In the genomic region with DNA sequence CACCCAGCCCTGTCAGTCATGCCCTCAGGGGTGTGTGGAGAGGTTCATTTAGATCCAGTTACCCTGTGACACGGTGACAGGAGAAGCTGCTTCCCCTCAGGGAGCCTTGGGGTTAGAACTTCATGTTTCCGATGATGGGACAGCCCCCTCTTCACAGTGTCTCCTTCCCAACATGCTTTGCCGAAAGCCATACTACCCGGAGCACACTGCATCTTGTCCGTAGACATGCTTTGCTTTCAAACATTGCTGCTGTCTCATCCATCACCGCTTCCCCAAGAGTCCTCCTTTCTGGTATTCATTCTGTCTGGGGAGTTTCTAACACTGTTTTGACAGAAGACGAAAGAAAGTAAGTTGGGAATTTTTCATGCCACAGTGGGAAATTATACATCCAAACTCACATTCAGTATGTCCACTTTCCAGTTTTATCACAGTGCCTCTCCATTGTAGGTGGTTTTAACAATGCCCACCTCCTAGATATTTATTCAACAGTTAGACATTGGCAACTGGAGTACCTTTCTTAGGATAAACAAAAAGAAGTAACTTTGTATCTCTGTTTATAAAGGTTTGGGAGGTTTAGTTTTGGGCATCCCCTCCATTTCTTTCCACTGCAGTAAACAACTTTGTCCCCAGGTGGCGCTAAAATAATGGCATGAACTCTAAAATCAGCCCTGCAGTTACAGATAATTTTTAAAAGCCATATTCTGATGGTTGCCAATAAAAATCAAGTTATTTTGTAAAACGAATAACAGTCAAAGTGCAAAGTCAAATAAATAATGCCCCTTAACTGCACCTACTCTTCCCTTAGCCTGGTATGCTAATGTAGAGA, we compare ENCODE assay signal across 9 mouse cellular contexts. TPM values are rescaled to one million over a fixed set of nuclear protein-coding genes. Genes with fewer than 3 reads are reported as not detected.
DNase-seq lines count a peak whose midpoint lies in the region; ATAC-seq and TF ChIP-seq lines count a peak whose summit lies in the region.
"Had no signal": no experiment of that assay in that cellular context is flagged by ENCODE, and none has a peak within 500 bp of the region (broad histone marks: within the 10 kb centered on the region; RNA-seq: fewer than 3 reads in every experiment).

No protein-coding gene starts in this region.

- H3K4me2 ChIP-seq in liver, embryonic 11.5 days, result no peak overlapping the region
- H3K4me2 ChIP-seq in stomach, postnatal 0 days (replicated peaks; ENCODE audit: low read depth), result no peak overlapping the region

- H3K79me2 ChIP-seq in liver, adult 2 months (ENCODE audit: control insufficient read depth, insufficient read depth, low read length), result no peaks in the 10 kb centered on the region

- H3K4me1 ChIP-seq in liver, adult 2 months (ENCODE audit: control insufficient read depth, insufficient read depth, low read length), result peaks cover 26% of the 10 kb centered on the region; the same call in 1 of the 2 replicates
- peaks cover 8% of the 10 kb centered on the region for H3K4me1 ChIP-seq in liver, embryonic 11.5 days (replicated peaks; ENCODE audit: control insufficient read depth, insufficient read depth, low read length)
- no peaks in the 10 kb centered on the region for H3K4me1 ChIP-seq in stomach, postnatal 0 days (replicated peaks; ENCODE audit: control insufficient read depth, insufficient read depth)

- H3K9me3 ChIP-seq in liver, embryonic 11.5 days (ENCODE audit: control insufficient read depth, low read length), result no peaks in the 10 kb centered on the region
- no peaks in the 10 kb centered on the region for H3K9me3 ChIP-seq in stomach, postnatal 0 days (ENCODE audit: control insufficient read depth, low read length)

- H3K9ac ChIP-seq in liver, adult 2 months (ENCODE audit: low read depth, low read length), result peak overlapping the region; percentile 27; the same call in 1 of the 2 replicates
- no peak overlapping the region for H3K9ac ChIP-seq in liver, embryonic 11.5 days (ENCODE audit: low read depth, low read length)
- H3K9ac ChIP-seq in stomach, postnatal 0 days (ENCODE audit: low read length), result no peak overlapping the region

- H3K36me3 ChIP-seq in liver, adult 2 months (ENCODE audit: control insufficient read depth, insufficient read depth, low read length), result peaks cover 19% of the 10 kb centered on the region
- H3K36me3 ChIP-seq in liver, embryonic 11.5 days (ENCODE audit: control insufficient read depth, insufficient read depth, low read length), result peaks cover 5% of the 10 kb centered on the region; the same call in 1 of the 2 replicates
- no peaks in the 10 kb centered on the region; the same call in 1 of the 2 replicates for H3K36me3 ChIP-seq in stomach, postnatal 0 days (ENCODE audit: control insufficient read depth, insufficient read depth, low read length)

- H3K4me3 ChIP-seq in liver, adult 2 months (ENCODE audit: insufficient read depth, low read depth, low read length), result no peak overlapping the region
- no peak overlapping the region for H3K4me3 ChIP-seq in liver, embryonic 11.5 days (ENCODE audit: low read depth, low read length)
- no peak overlapping the region for H3K4me3 ChIP-seq in stomach, postnatal 0 days (ENCODE audit: low read depth, low read length)

- TF ChIP-seq CTCF in liver, adult 2 months (IDR thresholded peaks at IDR 0.05; ENCODE audit: low read depth, low read length), result peak; percentile 52
- TF ChIP-seq CTCF in stomach, postnatal 0 days (IDR thresholded peaks at IDR 0.05; ENCODE audit: low read depth), result peak; percentile 85

- no peak for ATAC-seq in liver, embryonic 11.5 days (replicated peaks; ENCODE audit: low FRiP score)
- ATAC-seq in stomach, postnatal 0 days (ENCODE audit: low FRiP score, low TSS enrichment), result no peak
- no peak for ATAC-seq in inflammation-experienced regulatory T-cells, adult 6 months

- WGBS in liver, adult 2 months, result 37% methylated on average over 9 of the region's 9 CpGs
- WGBS in liver, embryonic 11.5 days, result 47% methylated on average over 9 of the region's 9 CpGs
- 40% methylated on average over 9 of the region's 9 CpGs for WGBS in stomach, postnatal 0 days

- TF ChIP-seq POLR2A in liver, adult 2 months (IDR thresholded peaks at IDR 0.05; ENCODE audit: extremely low read depth, insufficient read depth, low read length), result no peak

- peak; percentile 6 for DNase-seq in gastrocnemius, adult 18-20 months (ENCODE audit: low spot score)
- no peak for DNase-seq in gastrocnemius, adult 8-10 months (ENCODE audit: low spot score in 2 of 2)
- DNase-seq in liver, adult 2 months (ENCODE audit: extremely low read depth, low read depth, low spot score), result no peak
- no peak for DNase-seq in liver, embryonic 11.5 days (ENCODE audit: low spot score)
- peak; percentile 50 for DNase-seq in Muller cell, postnatal 12 days (ENCODE audit: inconsistent ontology term)
- peak; percentile 22 to 51 for DNase-seq in layer of hippocampus, postnatal 14 days (ENCODE audit: low spot score in 2 of 2)
- DNase-seq in stomach, postnatal 0 days (ENCODE audit: low spot score), result peak; percentile 30

- no peak for TF ChIP-seq EP300 in stomach, postnatal 0 days (optimal IDR thresholded peaks at IDR 0.05)

- no peaks in the 10 kb centered on the region for H3K27me3 ChIP-seq in liver, adult 2 months (ENCODE audit: control insufficient read depth, insufficient read depth, low read length)
- no peaks in the 10 kb centered on the region for H3K27me3 ChIP-seq in liver, embryonic 11.5 days (replicated peaks; ENCODE audit: control insufficient read depth, insufficient read depth, low read length)
- H3K27me3 ChIP-seq in stomach, postnatal 0 days (ENCODE audit: control insufficient read depth, insufficient read depth, low read length), result no peaks in the 10 kb centered on the region

- no peak overlapping the region; the same call in 1 of the 2 replicates for H3K27ac ChIP-seq in liver, adult 2 months (replicated peaks; ENCODE audit: insufficient read depth, low read depth, low read length)
- no peak overlapping the region for H3K27ac ChIP-seq in liver, embryonic 11.5 days (ENCODE audit: low read depth, low read length)
- H3K27ac ChIP-seq in stomach, postnatal 0 days (replicated peaks), result no peak overlapping the region

RNA-seq across cellular contexts. Expression of a gene that starts 14.6 kb away (rescaled TPM):
- 1 to 10 TPM in 1 of 2 experiments, not detected in 1; 1.8 TPM for total RNA-seq in gastrocnemius, adult 18-20 months (2021)
- total RNA-seq in gastrocnemius, adult 8-10 months (2022), result 1 to 10 TPM in 1 of 4 experiments, not detected in 3; 3.5 TPM
- total RNA-seq in liver, adult 2 months (2014; rRNA removed), result 10,308 and 11,624 TPM in 2 replicates
- polyA plus RNA-seq in liver, adult 2 months (2012; rRNA removed), result 17,109 and 17,601 TPM in 2 replicates
- 79.0 and 82.8 TPM in 2 replicates for polyA plus RNA-seq in liver, embryonic 11.5 days (2014; fragmentation: Nextera tagmentation; extraction: Ambion mirVana)
- total RNA-seq in layer of hippocampus, postnatal 14 days (2021), result not detected
- 29.1 and 50.8 TPM in 2 replicates for polyA plus RNA-seq in stomach, postnatal 0 days (2015; fragmentation: Nextera tagmentation; extraction: Ambion mirVana)
- not detected for polyA plus RNA-seq in inflammation-experienced regulatory T-cells, adult 6 months (2017; shearing (Covaris generic))

RNA-seq across cellular contexts. Expression of a gene that starts 18.8 kb away (rescaled TPM):
- 10 to 100 TPM; 36.7 to 37.4 TPM for total RNA-seq in gastrocnemius, adult 18-20 months (2021)
- 10 to 100 TPM; 35.9 to 41.6 (median 37.0) TPM for total RNA-seq in gastrocnemius, adult 8-10 months (2022)
- 62.0 and 67.7 TPM in 2 replicates for total RNA-seq in liver, adult 2 months (2014; rRNA removed)
- polyA plus RNA-seq in liver, adult 2 months (2012; rRNA removed), result 20.7 and 23.9 TPM in 2 replicates
- 125 and 131 TPM in 2 replicates for polyA plus RNA-seq in liver, embryonic 11.5 days (2014; fragmentation: Nextera tagmentation; extraction: Ambion mirVana)
- total RNA-seq in layer of hippocampus, postnatal 14 days (2021), result 10 to 100 TPM; 69.5 to 76.3 TPM
- 93.5 and 94.2 TPM in 2 replicates for polyA plus RNA-seq in stomach, postnatal 0 days (2015; fragmentation: Nextera tagmentation; extraction: Ambion mirVana)
- 10 to 100 TPM; 43.0 to 79.0 (median 48.2) TPM for polyA plus RNA-seq in inflammation-experienced regulatory T-cells, adult 6 months (2017; shearing (Covaris generic))

RNA-seq across cellular contexts. Expression of a gene that starts 19.0 kb away (rescaled TPM):
- 1 to 10 TPM; 7.2 to 7.9 TPM for total RNA-seq in gastrocnemius, adult 18-20 months (2021)
- 1 to 10 TPM; 7.3 to 8.4 (median 7.9) TPM for total RNA-seq in gastrocnemius, adult 8-10 months (2022)
- 22.7 and 24.0 TPM in 2 replicates for total RNA-seq in liver, adult 2 months (2014; rRNA removed)
- polyA plus RNA-seq in liver, adult 2 months (2012; rRNA removed), result 16.9 and 19.9 TPM in 2 replicates
- polyA plus RNA-seq in liver, embryonic 11.5 days (2014; fragmentation: Nextera tagmentation; extraction: Ambion mirVana), result 44.8 and 47.3 TPM in 2 replicates
- total RNA-seq in layer of hippocampus, postnatal 14 days (2021), result 10 to 100 TPM; 15.7 to 16.1 TPM
- 11.5 and 12.2 TPM in 2 replicates for polyA plus RNA-seq in stomach, postnatal 0 days (2015; fragmentation: Nextera tagmentation; extraction: Ambion mirVana)
- polyA plus RNA-seq in inflammation-experienced regulatory T-cells, adult 6 months (2017; shearing (Covaris generic)), result 10 to 100 TPM; 17.4 to 21.0 (median 19.4) TPM

RNA-seq across cellular contexts. Expression of a gene that starts 41.7 kb away (rescaled TPM):
- under 1 TPM in 1 of 2 experiments, not detected in 1; 0.45 TPM for total RNA-seq in gastrocnemius, adult 18-20 months (2021)
- total RNA-seq in gastrocnemius, adult 8-10 months (2022), result under 1 TPM in 1 of 4 experiments, not detected in 3; 0.62 TPM
- total RNA-seq in liver, adult 2 months (2014; rRNA removed), result 107 and 165 TPM in 2 replicates
- 414 and 419 TPM in 2 replicates for polyA plus RNA-seq in liver, adult 2 months (2012; rRNA removed)
- polyA plus RNA-seq in liver, embryonic 11.5 days (2014; fragmentation: Nextera tagmentation; extraction: Ambion mirVana), result 0.22 and 0.69 TPM in 2 replicates
- total RNA-seq in layer of hippocampus, postnatal 14 days (2021), result under 1 TPM in 1 of 2 experiments, not detected in 1; 0.48 TPM
- 72.3 and 73.2 TPM in 2 replicates for polyA plus RNA-seq in stomach, postnatal 0 days (2015; fragmentation: Nextera tagmentation; extraction: Ambion mirVana)
- under 1 TPM in 1 of 3 experiments, not detected in 2; 0.91 TPM for polyA plus RNA-seq in inflammation-experienced regulatory T-cells, adult 6 months (2017; shearing (Covaris generic))
- polyA plus RNA-seq: heart, embryonic 16.5 days had no signal

Comparison
In these comparisons a context has a peak if more than half of its experiments do, and no peak if none do; other contexts are left out.
1. DNase-seq: peak in gastrocnemius, adult 18-20 months (single experiment), Muller cell, postnatal 12 days (single experiment), layer of hippocampus, postnatal 14 days (2 of 2) and stomach, postnatal 0 days (single experiment); none in gastrocnemius, adult 8-10 months (0 of 2), liver, adult 2 months (single experiment) and liver, embryonic 11.5 days (single experiment).
2. RNA of a gene that starts 14.6 kb away (total RNA-seq): 10,308 to 11,624 TPM in liver, adult 2 months; 1.8 TPM in gastrocnemius, adult 18-20 months, not detected in layer of hippocampus, postnatal 14 days and 3.5 TPM in gastrocnemius, adult 8-10 months; every median in the first group is over 1,000 times any median in the second.